Mouse (Mus musculus): ENCODE measurements at regions not wholly inside any gene's neighbourhood (a gene's known extent, or its start where the extent isn't known, plus 50 kb on each side); places are given as distances from the start of the nearest gene placed in this dataset.
A peak's percentile ranks its signal among the peaks of the same experiment; 100 is the strongest.

- DNase-seq (ENCODE audit: low spot score) = no peak
These were observed 109.8 kb upstream of the Zfp64 start for GRCm38 (mm10) chr2:169065166-169065698.

GRCm38 (mm10) chr2:169061520-169061919 is 106.1 kb upstream of the Zfp64 start:
- Histone ChIP-seq H3K4me2 (replicated peaks; ENCODE audit: low read depth, low read length) (no peak overlapping the region), H3K4me3 (ENCODE audit: low read depth, low read length) (no peak overlapping the region), H3K27ac (ENCODE audit: low read depth, low read length) (no peak overlapping the region), H3K36me3 (ENCODE audit: control insufficient read depth, insufficient read depth, low read length) (no peaks in the 10 kb centered on the region), H3K9me3 (ENCODE audit: control insufficient read depth, low read length) (no peaks in the 10 kb centered on the region), H3K27me3 (ENCODE audit: control insufficient read depth, insufficient read depth, low read length) (no peaks in the 10 kb centered on the region), H3K4me1 (replicated peaks; ENCODE audit: control insufficient read depth, insufficient read depth, low read length) (no peaks in the 10 kb centered on the region), H3K9ac (ENCODE audit: low read depth, low read length) (no peak overlapping the region)
- peak; percentile 92 for DNase-seq (ENCODE audit: low spot score)
- no peak for ATAC-seq (ENCODE audit: low FRiP score)
- 12% methylated on average over 11 of the region's 11 CpGs for WGBS

More at GRCm38 (mm10) chr2:169065166-169065698, 109.8 kb upstream of the Zfp64 start:
- H3K36me3 ChIP-seq (ENCODE audit: control insufficient read depth, insufficient read depth, low read length) = no peaks in the 10 kb centered on the region
- H3K9me3 ChIP-seq (ENCODE audit: control insufficient read depth, low read length) = no peaks in the 10 kb centered on the region
- 90% methylated on average over 16 of the region's 16 CpGs for WGBS
- H3K27ac ChIP-seq (ENCODE audit: low read depth, low read length) = no peak overlapping the region
- H3K4me3 ChIP-seq (ENCODE audit: low read depth, low read length) = no peak overlapping the region
- H3K4me2 ChIP-seq (replicated peaks; ENCODE audit: low read depth, low read length) = no peak overlapping the region
- H3K27me3 ChIP-seq (ENCODE audit: control insufficient read depth, insufficient read depth, low read length) = no peaks in the 10 kb centered on the region
- H3K9ac ChIP-seq (ENCODE audit: low read depth, low read length) = no peak overlapping the region
- H3K4me1 ChIP-seq (replicated peaks; ENCODE audit: control insufficient read depth, insufficient read depth, low read length) = no peaks in the 10 kb centered on the region
- no peak for ATAC-seq (ENCODE audit: low FRiP score)

GRCm38 (mm10) chr2:169060495-169060894 is 105.1 kb upstream of the Zfp64 start:
- no peak overlapping the region for H3K9ac ChIP-seq (ENCODE audit: low read depth, low read length)
- WGBS = 70% methylated on average over 13 of the region's 13 CpGs
- no peaks in the 10 kb centered on the region for H3K27me3 ChIP-seq (ENCODE audit: control insufficient read depth, insufficient read depth, low read length)
- no peak for ATAC-seq (ENCODE audit: low FRiP score)
- H3K27ac ChIP-seq (ENCODE audit: low read depth, low read length) = no peak overlapping the region
- H3K4me3 ChIP-seq (ENCODE audit: low read depth, low read length) = no peak overlapping the region
- no peaks in the 10 kb centered on the region for H3K4me1 ChIP-seq (replicated peaks; ENCODE audit: control insufficient read depth, insufficient read depth, low read length)
- H3K9me3 ChIP-seq (ENCODE audit: control insufficient read depth, low read length) = no peaks in the 10 kb centered on the region
- no peaks in the 10 kb centered on the region for H3K36me3 ChIP-seq (ENCODE audit: control insufficient read depth, insufficient read depth, low read length)
- H3K4me2 ChIP-seq (replicated peaks; ENCODE audit: low read depth, low read length) = no peak overlapping the region
- DNase-seq (ENCODE audit: low spot score) = no peak

GRCm38 (mm10) chr2:169057831-169058230 is 102.4 kb upstream of the Zfp64 start:
- H3K4me3 ChIP-seq (ENCODE audit: low read depth, low read length) = no peak overlapping the region
- DNase-seq (ENCODE audit: low spot score) (no peak), ATAC-seq (ENCODE audit: low FRiP score) (no peak)
- no peaks in the 10 kb centered on the region for H3K4me1 ChIP-seq (replicated peaks; ENCODE audit: control insufficient read depth, insufficient read depth, low read length)
- H3K4me2 ChIP-seq (replicated peaks; ENCODE audit: low read depth, low read length) = no peak overlapping the region
- no peak overlapping the region for H3K27ac ChIP-seq (ENCODE audit: low read depth, low read length)
- H3K9ac ChIP-seq (ENCODE audit: low read depth, low read length) = no peak overlapping the region
- H3K9me3 ChIP-seq (ENCODE audit: control insufficient read depth, low read length) = no peaks in the 10 kb centered on the region
- WGBS = 76% methylated on average over 5 of the region's 5 CpGs
- H3K27me3 ChIP-seq (ENCODE audit: control insufficient read depth, insufficient read depth, low read length) = no peaks in the 10 kb centered on the region
- no peaks in the 10 kb centered on the region for H3K36me3 ChIP-seq (ENCODE audit: control insufficient read depth, insufficient read depth, low read length)

- no peak overlapping the region for H3K4me3 ChIP-seq (ENCODE audit: low read depth, low read length)
- WGBS = 89% methylated on average over 14 of the region's 14 CpGs
- no peaks in the 10 kb centered on the region for H3K9me3 ChIP-seq (ENCODE audit: control insufficient read depth, low read length)
- H3K27me3 ChIP-seq (ENCODE audit: control insufficient read depth, insufficient read depth, low read length) = no peaks in the 10 kb centered on the region
- H3K27ac ChIP-seq (ENCODE audit: low read depth, low read length) = no peak overlapping the region
- ATAC-seq (ENCODE audit: low FRiP score) (no peak), DNase-seq (ENCODE audit: low spot score) (no peak)
- no peaks in the 10 kb centered on the region for H3K4me1 ChIP-seq (replicated peaks; ENCODE audit: control insufficient read depth, insufficient read depth, low read length)
- H3K9ac ChIP-seq (ENCODE audit: low read depth, low read length) = no peak overlapping the region
- H3K4me2 ChIP-seq (replicated peaks; ENCODE audit: low read depth, low read length) = no peak overlapping the region
- no peaks in the 10 kb centered on the region for H3K36me3 ChIP-seq (ENCODE audit: control insufficient read depth, insufficient read depth, low read length)
These were observed 94.6 kb upstream of the Zfp64 start for GRCm38 (mm10) chr2:169049947-169050346.

- H3K9ac ChIP-seq (ENCODE audit: low read depth, low read length) = no peak overlapping the region
- no peaks in the 10 kb centered on the region for H3K9me3 ChIP-seq (ENCODE audit: control insufficient read depth, low read length)
- H3K4me1 ChIP-seq (replicated peaks; ENCODE audit: control insufficient read depth, insufficient read depth, low read length) = no peaks in the 10 kb centered on the region
- DNase-seq (ENCODE audit: low spot score) (no peak), ATAC-seq (ENCODE audit: low FRiP score) (no peak)
- WGBS = 91% methylated on average over 2 of the region's 2 CpGs
- H3K27me3 ChIP-seq (ENCODE audit: control insufficient read depth, insufficient read depth, low read length) = no peaks in the 10 kb centered on the region
- H3K36me3 ChIP-seq (ENCODE audit: control insufficient read depth, insufficient read depth, low read length) = no peaks in the 10 kb centered on the region
- no peak overlapping the region for H3K27ac ChIP-seq (ENCODE audit: low read depth, low read length)
- H3K4me3 ChIP-seq (ENCODE audit: low read depth, low read length) = no peak overlapping the region
- no peak overlapping the region for H3K4me2 ChIP-seq (replicated peaks; ENCODE audit: low read depth, low read length)
These were observed 86.4 kb upstream of the Zfp64 start for GRCm38 (mm10) chr2:169041748-169042147.

- ATAC-seq (ENCODE audit: low FRiP score) (peak; percentile 51; the same call in 1 of the 2 replicates), DNase-seq (ENCODE audit: low spot score) (no peak)
- no peak overlapping the region for H3K4me3 ChIP-seq (ENCODE audit: low read depth, low read length)
- no peaks in the 10 kb centered on the region for H3K4me1 ChIP-seq (replicated peaks; ENCODE audit: control insufficient read depth, insufficient read depth, low read length)
- no peak overlapping the region for H3K27ac ChIP-seq (ENCODE audit: low read depth, low read length)
- no peak overlapping the region for H3K4me2 ChIP-seq (replicated peaks; ENCODE audit: low read depth, low read length)
- no peaks in the 10 kb centered on the region for H3K27me3 ChIP-seq (ENCODE audit: control insufficient read depth, insufficient read depth, low read length)
- no peaks in the 10 kb centered on the region for H3K9me3 ChIP-seq (ENCODE audit: control insufficient read depth, low read length)
- 54% methylated on average over 11 of the region's 11 CpGs for WGBS
- no peaks in the 10 kb centered on the region for H3K36me3 ChIP-seq (ENCODE audit: control insufficient read depth, insufficient read depth, low read length)
- H3K9ac ChIP-seq (ENCODE audit: low read depth, low read length) = no peak overlapping the region
These were observed 82.6 kb upstream of the Zfp64 start for GRCm38 (mm10) chr2:169037975-169038374.

- H3K27me3 ChIP-seq (ENCODE audit: control insufficient read depth, insufficient read depth, low read length) = no peaks in the 10 kb centered on the region
- no peak for ATAC-seq (ENCODE audit: low FRiP score)
- H3K27ac ChIP-seq (ENCODE audit: low read depth, low read length) = no peak overlapping the region
- DNase-seq (ENCODE audit: low spot score) = no peak
- no peaks in the 10 kb centered on the region for H3K4me1 ChIP-seq (replicated peaks; ENCODE audit: control insufficient read depth, insufficient read depth, low read length)
- no peaks in the 10 kb centered on the region for H3K36me3 ChIP-seq (ENCODE audit: control insufficient read depth, insufficient read depth, low read length)
- no peak overlapping the region for H3K4me2 ChIP-seq (replicated peaks; ENCODE audit: low read depth, low read length)
- no peak overlapping the region for H3K9ac ChIP-seq (ENCODE audit: low read depth, low read length)
- no peak overlapping the region for H3K4me3 ChIP-seq (ENCODE audit: low read depth, low read length)
- 84% methylated on average over 9 of the region's 9 CpGs for WGBS
- H3K9me3 ChIP-seq (ENCODE audit: control insufficient read depth, low read length) = no peaks in the 10 kb centered on the region
These were observed 82.1 kb upstream of the Zfp64 start for GRCm38 (mm10) chr2:169037519-169037918.

GRCm38 (mm10) chr2:169035315-169035714 is 79.9 kb upstream of the Zfp64 start:
- Histone ChIP-seq H3K4me1 (replicated peaks; ENCODE audit: control insufficient read depth, insufficient read depth, low read length) (no peaks in the 10 kb centered on the region), H3K27me3 (ENCODE audit: control insufficient read depth, insufficient read depth, low read length) (no peaks in the 10 kb centered on the region), H3K4me2 (replicated peaks; ENCODE audit: low read depth, low read length) (no peak overlapping the region), H3K9ac (ENCODE audit: low read depth, low read length) (no peak overlapping the region), H3K9me3 (ENCODE audit: control insufficient read depth, low read length) (no peaks in the 10 kb centered on the region), H3K4me3 (ENCODE audit: low read depth, low read length) (no peak overlapping the region), H3K27ac (ENCODE audit: low read depth, low read length) (no peak overlapping the region), H3K36me3 (ENCODE audit: control insufficient read depth, insufficient read depth, low read length) (no peaks in the 10 kb centered on the region)
- 34% methylated on average over 3 of the region's 3 CpGs for WGBS
- DNase-seq (ENCODE audit: low spot score) = peak; percentile 53
- no peak for ATAC-seq (ENCODE audit: low FRiP score)
